Mouse (Mus musculus) E14TG2a.4 (cell line): Measurements from ENCODE around the gene Rab11fip4.

ENCODE experiments used
- CTCF ChIP-seq: conservative IDR thresholded peaks from 2 replicates; pipeline ENCODE4 v1.5.1; 2014; ENCODE audit warnings: low read length
- NANOG ChIP-seq: IDR thresholded peaks from 2 replicates; pipeline ENCODE4 v1.6.1; 2014; ENCODE audit warnings: borderline replicate concordance, low read length, mixed read lengths
- POU5F1 ChIP-seq: IDR thresholded peaks from 2 replicates; pipeline ENCODE4 v1.6.1; 2014; ENCODE audit warnings: low read length, borderline replicate concordance

DNA sequence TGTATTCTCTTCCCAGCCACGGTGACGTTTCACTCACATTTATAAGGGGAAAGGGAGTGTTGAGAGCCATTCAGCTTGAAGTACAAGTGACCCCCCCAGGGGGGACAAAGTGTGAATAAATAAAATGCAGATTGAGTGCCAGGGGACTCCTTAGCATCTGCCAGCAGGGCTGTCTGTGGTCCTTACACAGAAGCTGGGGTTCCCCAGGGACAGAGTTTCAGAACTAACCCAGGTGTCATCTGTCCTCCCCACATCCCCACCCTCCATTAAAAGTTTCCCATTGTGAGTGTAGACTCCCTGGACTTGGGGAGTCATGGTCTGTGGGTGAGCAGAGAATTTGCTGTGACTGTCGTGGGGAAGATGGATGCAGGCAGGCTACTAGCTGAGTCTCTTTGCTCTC, 90.8 kb downstream of the Rab11fip4 start:
- TF ChIP-seq CTCF (no peak), POU5F1 (no peak), NANOG (no peak)
